Mouse (Mus musculus) midbrain, embryonic 10.5 days (tissue): ENCODE measurements around the gene Uqcc1. TPM values are rescaled to one million over a fixed set of nuclear protein-coding genes. Genes with fewer than 3 reads are reported as not detected.

Source experiments
- DNase-seq: peaks from one replicate; pipeline ENCODE4 v3.0.0-alpha.2; 2017; ENCODE audit warnings: low spot score
- H3K27ac ChIP-seq: fragments of 300-500 bp; sonication (generic); replicated peaks from 2 replicates; pipeline ENCODE4 v1.5.1; 2016; ENCODE audit warnings: mild to moderate bottlenecking
- H3K27me3 ChIP-seq: fragments of 300-500 bp; sonication (generic); 2 replicates; pipeline ENCODE4 v1.6.1; 2016; ENCODE audit warnings: low read depth, mild to moderate bottlenecking; ENCODE audit not compliant: poor library complexity, severe bottlenecking
- H3K36me3 ChIP-seq: fragments of 300-500 bp; sonication (generic); 2 replicates; pipeline ENCODE4 v1.6.1; 2016; ENCODE audit warnings: mild to moderate bottlenecking, moderate library complexity
- H3K4me1 ChIP-seq: fragments of 300-500 bp; sonication (generic); 2 replicates; pipeline ENCODE4 v1.6.1; 2016
- H3K4me3 ChIP-seq: fragments of 300-500 bp; sonication (generic); 2 replicates; pipeline ENCODE4 v1.5.1; 2016; ENCODE audit warnings: mild to moderate bottlenecking, moderate library complexity
- H3K9me3 ChIP-seq: fragments of 300-500 bp; sonication (generic); replicated peaks from 2 replicates; pipeline ENCODE4 v1.6.1; 2016; ENCODE audit warnings: mild to moderate bottlenecking
- WGBS: fragments of 180-500 bp; shearing (Covaris S2); methylation state at CpG from one replicate; pipeline ENCODE4 v1.1.7; 2016; 5-methylcytosine and 5-hydroxymethylcytosine counted together
- polyA plus RNA-seq: library from polyadenylated mRNA; unstranded; fragments of >200 nt; fragmentation: Nextera tagmentation; extraction: Ambion mirVana; gene quantifications from 2 replicates; pipeline ENCODE4 v1.2.1, GENCODE M21; 2016

Gene Uqcc1
- polyA plus RNA-seq, 1 experiment from 2014 or later: 81.9 TPM

DNA sequence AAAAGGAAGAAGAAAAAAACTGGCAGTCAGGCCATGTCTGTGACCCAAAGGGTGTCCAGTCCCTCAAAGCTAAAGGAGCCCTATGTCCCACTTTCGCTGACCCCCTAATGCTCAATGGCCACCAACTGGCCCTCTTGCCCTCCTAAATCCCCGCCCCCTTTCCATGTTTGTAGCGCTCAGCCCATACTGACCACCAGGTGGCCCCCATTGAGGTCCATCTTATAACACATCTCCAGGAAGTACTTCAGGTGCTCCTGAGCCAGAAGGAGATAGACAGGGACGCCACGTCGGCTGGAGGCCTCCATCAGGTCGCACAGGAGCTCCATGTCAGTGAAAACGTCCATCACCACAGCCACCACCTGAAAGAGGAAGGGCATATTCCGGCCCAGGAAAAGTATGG, 98.8 kb downstream of the Uqcc1 start:
- H3K4me3 ChIP-seq: no peak overlapping the region
- H3K4me1 ChIP-seq: peaks cover 19% of the 10 kb centered on the region
- DNase-seq: no peak
- H3K36me3 ChIP-seq: no peaks in the 10 kb centered on the region
- 67% methylated on average over 9 of the region's 9 CpGs for WGBS
- no peak overlapping the region for H3K27ac ChIP-seq
- 0 out of 2 replicates have a peak, but pooled peaks cover 7% of the 10 kb centered on the region for H3K27me3 ChIP-seq
- no peaks in the 10 kb centered on the region for H3K9me3 ChIP-seq

DNA sequence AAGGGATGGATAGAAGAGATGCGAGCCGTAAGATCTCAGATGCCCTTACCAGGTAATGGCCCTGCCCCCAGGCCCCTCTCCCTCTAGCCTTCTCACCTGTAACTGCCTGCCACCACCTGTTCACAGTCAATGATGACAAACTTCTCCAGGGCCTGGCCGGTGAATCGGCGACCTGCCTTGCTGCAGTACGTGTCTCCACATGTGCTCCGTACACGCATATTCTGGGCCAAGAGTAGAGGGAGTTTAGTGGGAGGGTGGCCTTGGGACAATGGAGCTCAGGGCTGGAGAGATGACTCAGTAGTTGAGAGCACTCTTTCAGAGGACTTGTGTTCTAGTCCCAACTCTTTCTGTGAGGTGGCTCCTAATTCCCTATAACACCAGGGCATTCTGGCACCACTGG, 99.3 kb downstream of the Uqcc1 start:
- Histone ChIP-seq H3K9me3 (no peaks in the 10 kb centered on the region), H3K36me3 (no peaks in the 10 kb centered on the region), H3K4me1 (peaks cover 20% of the 10 kb centered on the region), H3K4me3 (no peak overlapping the region), H3K27ac (no peak overlapping the region), H3K27me3 (0 out of 2 replicates have a peak, but pooled peaks cover 7% of the 10 kb centered on the region)
- no peak for DNase-seq
- 90% methylated on average over 8 of the region's 8 CpGs for WGBS

- Histone ChIP-seq H3K4me1 (peaks cover 24% of the 10 kb centered on the region), H3K27me3 (no peaks in the 10 kb centered on the region), H3K27ac (peak within 1 kb of the TSS; percentile 87), H3K36me3 (peaks cover 29% of the 10 kb centered on the region), H3K4me3 (peak within 1 kb of the TSS; percentile 94), H3K9me3 (no peaks in the 10 kb centered on the region)
- WGBS: 4% methylated on average over 27 of the region's 27 CpGs
- peak; percentile 93 for DNase-seq
These were observed 103.3 kb downstream of the Uqcc1 start, which contains the start of gene Eif6 for GRCm38 (mm10) chr2:155826630-155827424. TSS of gene Eif6 (minus strand) at chr2:155826925.

GRCm38 (mm10) chr2:155825904-155826629, 104.0 kb downstream of the Uqcc1 start:
- no peak for DNase-seq
- 3% methylated on average over 52 of the region's 52 CpGs for WGBS

GRCm38 (mm10) chr2:155823722-155824121, 106.4 kb downstream of the Uqcc1 start:
- 96% methylated on average over 8 of the region's 8 CpGs for WGBS
- peaks cover 56% of the 10 kb centered on the region for H3K36me3 ChIP-seq
- DNase-seq: no peak
- H3K27ac ChIP-seq: no peak overlapping the region
- no peaks in the 10 kb centered on the region for H3K27me3 ChIP-seq
- no peak overlapping the region for H3K4me3 ChIP-seq
- H3K4me1 ChIP-seq: peaks cover 35% of the 10 kb centered on the region
- H3K9me3 ChIP-seq: no peaks in the 10 kb centered on the region

More at GRCm38 (mm10) chr2:155825904-155826629, 104.0 kb downstream of the Uqcc1 start:
- peak overlapping the region; percentile 87 for H3K27ac ChIP-seq
- H3K36me3 ChIP-seq: peaks cover 36% of the 10 kb centered on the region
- H3K9me3 ChIP-seq: no peaks in the 10 kb centered on the region
- H3K4me1 ChIP-seq: peaks cover 24% of the 10 kb centered on the region
- H3K27me3 ChIP-seq: no peaks in the 10 kb centered on the region
- peak overlapping the region; percentile 94 for H3K4me3 ChIP-seq

DNA sequence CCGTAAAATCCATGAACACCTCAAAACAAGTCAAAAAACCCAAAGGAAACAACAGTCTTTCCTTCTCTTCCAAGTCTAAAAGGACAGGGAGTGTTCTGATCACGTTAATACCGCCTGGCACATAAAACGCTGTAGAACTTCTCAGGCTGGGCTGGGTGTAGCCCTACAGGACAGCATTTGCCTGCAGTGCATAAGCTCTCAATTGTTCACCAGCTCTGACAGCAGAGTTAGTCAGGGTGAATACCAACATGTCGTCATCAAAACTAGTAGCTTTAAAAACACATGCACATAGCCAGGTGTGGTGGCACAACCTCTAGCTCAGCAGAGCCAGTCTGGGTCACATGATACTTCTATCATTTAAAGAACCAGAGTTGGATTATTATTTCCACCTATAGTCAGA, 109.3 kb downstream of the Uqcc1 start:
- Histone ChIP-seq H3K36me3 (peaks cover 56% of the 10 kb centered on the region), H3K4me1 (peaks cover 30% of the 10 kb centered on the region), H3K27ac (no peak overlapping the region), H3K9me3 (no peaks in the 10 kb centered on the region), H3K4me3 (no peak overlapping the region), H3K27me3 (0 out of 2 replicates have a peak, but pooled peaks cover 2% of the 10 kb centered on the region)
- WGBS: 89% methylated on average over 5 of the region's 5 CpGs
- DNase-seq: no peak

DNA sequence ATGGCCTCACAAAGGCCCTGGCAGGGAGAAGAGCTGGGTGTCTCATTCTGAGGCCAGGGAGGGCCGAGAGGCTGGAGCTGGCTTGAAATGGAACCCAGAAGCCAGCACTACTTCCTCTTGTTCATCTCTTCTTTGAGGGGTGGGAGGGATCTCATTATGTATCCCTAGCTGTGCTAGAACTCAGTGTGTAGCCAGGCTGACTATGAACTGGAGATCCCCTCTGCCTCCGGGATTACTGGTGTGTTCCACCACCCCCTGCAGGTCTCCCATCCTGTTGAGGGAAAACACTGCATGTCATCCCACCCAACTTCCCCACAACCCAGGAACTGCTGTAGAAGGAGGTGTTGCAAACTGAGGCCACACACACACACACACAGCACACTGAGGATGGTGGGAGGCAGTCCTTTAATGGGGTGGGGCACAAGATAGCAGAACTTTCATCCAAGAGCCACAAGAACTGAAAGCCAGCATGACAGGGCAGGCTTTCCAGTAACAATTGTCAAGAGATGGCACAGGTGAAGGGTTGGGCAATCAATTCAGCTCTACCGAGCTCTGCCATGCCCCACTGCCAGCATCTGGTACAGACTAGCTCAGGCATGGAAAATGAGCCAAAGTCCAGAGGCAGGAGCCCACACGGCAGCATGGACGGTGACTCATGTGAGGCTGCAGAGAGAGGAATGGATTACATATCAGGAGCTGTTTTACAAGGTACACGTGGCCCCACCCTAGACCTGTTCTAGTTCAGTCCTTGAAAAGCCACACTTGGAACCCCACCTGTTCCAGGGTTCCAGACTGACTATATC, 110.5 kb downstream of the Uqcc1 start:
- H3K27me3 ChIP-seq: 0 out of 2 replicates have a peak, but pooled peaks cover 6% of the 10 kb centered on the region
- peak overlapping the region; percentile 68 for H3K4me3 ChIP-seq
- peaks cover 22% of the 10 kb centered on the region for H3K4me1 ChIP-seq
- no peaks in the 10 kb centered on the region for H3K9me3 ChIP-seq
- H3K27ac ChIP-seq: peak overlapping the region; percentile 83
- H3K36me3 ChIP-seq: peaks cover 51% of the 10 kb centered on the region
- 70% methylated on average over 6 of the region's 6 CpGs for WGBS
- no peak for DNase-seq

GRCm38 (mm10) chr2:155819392-155819448, 110.9 kb downstream of the Uqcc1 start, which contains the start of gene BC029722:
TSS of gene BC029722 (minus strand) at chr2:155819426.
- no peak for DNase-seq
- Histone ChIP-seq H3K27me3 (0 out of 2 replicates have a peak, but pooled peaks cover 6% of the 10 kb centered on the region), H3K4me3 (peak within 1 kb of the TSS; percentile 68), H3K9me3 (no peaks in the 10 kb centered on the region), H3K27ac (peak within 1 kb of the TSS; percentile 83), H3K4me1 (peaks cover 22% of the 10 kb centered on the region), H3K36me3 (peaks cover 51% of the 10 kb centered on the region)

DNA sequence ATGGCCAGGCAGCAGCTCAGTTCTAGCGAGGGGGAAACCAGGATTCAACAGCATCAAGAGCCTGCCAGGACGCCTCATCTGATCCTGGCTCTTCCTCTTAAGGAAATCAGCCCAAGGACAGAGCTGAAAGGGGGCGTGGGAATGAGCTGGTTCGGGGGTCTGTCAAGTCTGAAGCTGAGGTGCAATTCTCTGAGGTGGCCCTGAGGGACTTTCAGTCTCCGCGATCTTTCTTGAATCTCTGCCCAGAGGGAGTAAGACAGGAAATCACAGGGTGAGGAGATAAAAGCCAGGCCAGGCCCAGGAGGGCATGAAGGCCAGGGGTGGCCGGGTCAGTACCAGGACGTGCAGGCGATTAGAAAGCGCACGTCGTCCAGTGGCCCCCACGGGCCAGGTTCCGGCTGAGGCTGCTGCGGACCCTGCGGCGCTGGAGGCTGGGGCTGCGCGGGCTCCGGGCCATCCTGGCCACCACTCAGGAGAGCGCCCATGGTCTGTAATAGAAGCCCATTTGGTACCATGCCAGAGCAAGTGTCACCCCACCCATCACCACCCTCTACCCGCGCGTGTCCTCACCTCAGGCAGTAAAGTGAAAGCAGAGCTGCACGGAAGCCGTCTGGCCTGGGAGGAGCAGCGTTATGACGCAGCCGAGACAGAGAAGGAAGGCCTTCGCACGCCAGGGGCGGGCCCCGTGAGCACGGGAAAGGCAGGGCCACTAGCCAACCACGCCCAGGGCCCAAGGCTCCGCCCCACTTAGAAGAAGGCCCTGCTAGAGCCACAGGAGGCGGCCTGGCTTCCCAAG, 111.3 kb downstream of the Uqcc1 start:
- Histone ChIP-seq H3K4me3 (peak overlapping the region; percentile 68), H3K27me3 (0 out of 2 replicates have a peak, but pooled peaks cover 6% of the 10 kb centered on the region), H3K27ac (peak overlapping the region; percentile 83), H3K4me1 (peaks cover 22% of the 10 kb centered on the region), H3K9me3 (no peaks in the 10 kb centered on the region), H3K36me3 (peaks cover 47% of the 10 kb centered on the region)
- DNase-seq: peak; percentile 90
- WGBS: 4% methylated on average over 37 of the region's 37 CpGs

DNA sequence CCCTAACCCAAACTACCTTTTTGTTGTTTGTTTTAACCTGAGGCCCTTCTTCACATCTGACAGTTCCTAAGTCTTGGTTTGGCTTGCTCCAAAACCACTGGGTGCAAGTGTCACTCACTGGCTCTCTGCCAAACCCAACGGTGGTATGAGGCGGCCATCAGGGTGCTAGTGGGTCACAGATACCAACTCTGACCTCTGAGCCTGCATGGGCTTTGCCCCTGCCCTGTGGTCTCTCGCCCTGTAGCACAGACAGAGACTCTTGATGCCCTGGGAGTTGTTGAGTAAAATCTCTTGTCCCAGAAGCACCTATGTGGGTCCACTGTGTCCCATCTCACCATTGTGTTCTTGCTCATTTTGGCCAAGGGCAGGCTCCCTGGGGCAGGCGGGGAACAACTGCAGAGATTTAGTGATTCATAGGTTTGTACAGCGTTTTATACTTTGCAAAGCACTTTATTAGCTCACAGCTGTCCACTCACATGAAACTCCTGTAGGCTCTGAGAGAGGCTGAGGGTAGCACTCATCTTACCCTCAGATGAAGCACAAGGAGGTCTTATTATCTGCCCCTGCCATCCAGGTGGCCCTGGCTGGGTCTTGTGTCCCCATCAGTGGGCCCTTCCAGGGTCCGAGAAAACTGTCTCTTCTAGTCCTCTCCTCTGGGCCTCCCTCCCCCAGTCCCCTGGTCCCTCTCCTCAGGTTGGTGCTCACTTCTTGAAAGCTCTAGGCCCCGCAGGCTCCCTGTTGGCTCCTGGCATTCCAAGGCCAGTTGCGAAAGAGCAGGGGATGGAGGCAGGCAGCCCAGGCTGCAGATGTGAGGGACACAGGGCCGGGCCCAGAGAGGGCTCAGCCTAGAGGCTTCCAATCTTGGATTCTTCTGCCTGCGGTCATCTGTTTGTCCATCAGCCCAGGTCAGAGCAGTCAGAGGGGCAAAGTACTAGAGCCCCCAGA, 112.5 kb downstream of the Uqcc1 start:
- H3K4me3 ChIP-seq: peak overlapping the region; percentile 68; the same call in 1 of the 2 replicates
- DNase-seq: no peak
- 0 out of 2 replicates have a peak, but pooled peaks cover 6% of the 10 kb centered on the region for H3K27me3 ChIP-seq
- peaks cover 34% of the 10 kb centered on the region for H3K36me3 ChIP-seq
- H3K9me3 ChIP-seq: no peaks in the 10 kb centered on the region
- 74% methylated on average over 10 of the region's 10 CpGs for WGBS
- H3K4me1 ChIP-seq: peaks cover 22% of the 10 kb centered on the region
- H3K27ac ChIP-seq: no peak overlapping the region

GRCm38 (mm10) chr2:155816179-155816578, 113.9 kb downstream of the Uqcc1 start:
- no peak for DNase-seq
- Histone ChIP-seq H3K27me3 (0 out of 2 replicates have a peak, but pooled peaks cover 6% of the 10 kb centered on the region), H3K27ac (no peak overlapping the region), H3K4me1 (peaks cover 22% of the 10 kb centered on the region), H3K9me3 (no peaks in the 10 kb centered on the region), H3K4me3 (no peak overlapping the region), H3K36me3 (peaks cover 22% of the 10 kb centered on the region)
- 100% methylated on average over 1 of the region's 1 CpGs for WGBS
